Mouse (Mus musculus): Measurements from ENCODE around the gene Daam2.
"Not testable (repeated sequence)": the region's sequence is repeated elsewhere in the genome, so short reads cannot be mapped to it uniquely, and the experiment has no call there.

The Daam2 gene

GRCm38 (mm10) chr17:49475174-49475573, 89.0 kb downstream of the Daam2 start:
- no peak for DNase-seq

DNA sequence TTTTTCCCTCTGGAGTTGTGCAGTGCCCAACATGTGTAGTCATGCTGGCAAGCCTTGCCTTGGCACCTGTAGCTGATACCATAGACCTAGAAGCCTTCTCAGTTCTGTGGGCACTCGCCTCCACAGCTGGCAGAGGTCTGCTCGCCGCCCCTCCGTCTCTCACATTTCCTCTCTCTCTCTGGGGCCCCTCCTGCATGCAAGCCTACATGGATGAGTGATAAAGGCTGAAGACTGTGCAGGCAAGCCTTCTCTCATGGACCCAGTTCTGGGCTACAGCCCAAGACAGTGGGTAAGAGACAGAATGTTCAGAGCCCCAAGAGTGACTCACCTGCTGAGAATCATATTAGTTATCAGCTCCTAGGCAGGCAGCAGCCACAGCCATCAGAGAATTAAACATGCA, 90.1 kb downstream of the Daam2 start:
- DNase-seq: no peak

GRCm38 (mm10) chr17:49472626-49473025, 91.5 kb downstream of the Daam2 start:
- peak; percentile 42 for DNase-seq

DNA sequence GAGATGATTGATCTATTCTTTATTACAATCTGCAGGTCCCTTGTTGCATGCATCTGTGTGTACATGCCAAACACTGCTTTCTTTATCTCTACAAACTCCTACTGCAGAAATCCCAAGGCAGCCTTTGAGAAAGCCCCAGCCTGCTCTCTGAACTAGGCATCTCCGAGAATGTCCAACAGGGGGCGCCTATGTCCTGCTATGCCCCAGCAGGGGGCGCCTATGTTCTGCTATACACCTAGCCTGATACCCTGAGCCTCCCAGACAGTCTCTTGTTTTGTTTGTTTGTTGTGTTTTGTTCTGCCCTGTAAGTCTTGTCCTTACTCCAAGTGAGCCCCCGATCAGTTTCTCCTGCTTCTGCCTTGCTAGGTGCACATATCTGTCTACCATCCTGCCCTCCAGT, 95.9 kb downstream of the Daam2 start:
- peak; percentile 87 for DNase-seq

DNA sequence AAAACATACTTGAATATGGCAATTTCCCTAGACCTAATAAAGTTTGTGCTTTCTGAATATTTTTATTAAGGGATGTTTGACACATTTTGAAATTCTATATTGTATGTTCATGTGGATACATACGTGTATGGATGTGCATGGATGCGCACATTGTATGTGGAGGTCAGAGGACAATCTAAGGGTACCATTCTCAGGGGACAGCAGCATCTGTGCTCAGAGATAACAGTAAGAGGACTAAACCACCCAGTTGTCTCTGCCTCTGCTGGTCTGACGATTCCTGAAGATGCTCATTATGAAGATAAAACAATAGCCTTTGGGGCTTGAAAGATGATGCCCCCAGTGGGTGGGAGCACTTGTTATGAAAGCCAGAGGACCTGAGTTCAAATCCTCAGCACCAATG, 99.3 kb downstream of the Daam2 start:
- DNase-seq: no peak

DNA sequence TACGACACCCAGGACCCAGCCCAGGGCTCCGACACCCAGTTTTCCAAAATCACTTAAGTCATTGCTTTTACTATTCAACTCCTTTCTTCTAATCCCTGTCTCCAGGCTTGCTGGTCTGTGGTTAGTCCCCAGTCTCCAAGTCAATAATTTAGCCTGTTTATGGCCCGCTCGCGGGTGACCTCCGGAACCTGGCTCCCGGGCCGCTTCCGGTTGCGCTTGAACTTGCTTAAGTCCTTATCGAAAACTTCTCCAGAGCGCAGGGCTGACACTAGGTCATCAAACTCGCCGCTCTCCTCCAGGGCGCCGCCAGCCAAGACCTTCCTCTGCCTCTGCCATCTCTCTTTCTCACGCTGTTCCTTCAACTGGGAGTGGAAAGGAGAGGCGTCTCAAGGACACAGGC, 105.8 kb downstream of the Daam2 start:
- DNase-seq: peak; percentile 68

GRCm38 (mm10) chr17:49457833-49458232, 106.3 kb downstream of the Daam2 start:
- no peak for DNase-seq

DNA sequence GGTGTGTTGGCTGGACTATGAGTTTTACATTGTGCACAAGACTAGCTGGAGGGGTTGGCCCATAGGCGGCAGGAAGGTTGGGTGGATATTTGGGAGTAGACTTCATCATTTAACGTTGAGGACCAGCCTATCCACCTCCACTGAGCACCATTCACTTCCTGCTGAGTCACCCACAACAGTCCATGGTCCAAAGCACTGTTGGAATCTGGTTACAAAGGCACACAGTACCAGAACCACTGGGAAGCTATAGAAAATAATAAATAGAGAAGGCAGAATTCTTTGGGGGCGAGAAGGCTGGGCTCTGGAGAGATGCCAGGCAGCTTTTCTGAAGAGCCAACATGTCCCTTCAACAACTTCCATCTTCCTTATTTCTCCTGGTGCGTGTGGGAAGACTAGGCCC, 107.8 kb downstream of the Daam2 start:
- DNase-seq: no peak

DNA sequence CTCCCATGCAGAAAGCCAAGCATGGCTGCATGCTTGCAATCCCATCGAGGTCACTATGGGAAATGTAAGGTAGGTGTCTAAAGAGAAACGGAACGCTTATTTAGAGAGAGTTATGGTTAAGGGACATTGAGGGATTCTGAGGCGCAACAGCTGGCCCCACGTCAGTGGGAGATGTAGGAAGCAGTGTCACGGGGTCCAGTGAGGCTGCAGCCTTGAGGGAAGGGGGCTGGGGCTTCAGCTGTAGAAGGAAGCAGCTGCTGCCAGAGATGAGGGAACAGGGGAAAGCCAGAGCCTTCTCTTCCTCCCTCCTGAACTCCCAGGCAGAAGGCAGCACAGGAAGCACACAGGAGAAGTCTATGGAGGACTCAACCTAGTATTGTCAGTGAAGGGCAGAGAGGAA, 113.2 kb downstream of the Daam2 start:
- peak; percentile 79 for DNase-seq

DNA sequence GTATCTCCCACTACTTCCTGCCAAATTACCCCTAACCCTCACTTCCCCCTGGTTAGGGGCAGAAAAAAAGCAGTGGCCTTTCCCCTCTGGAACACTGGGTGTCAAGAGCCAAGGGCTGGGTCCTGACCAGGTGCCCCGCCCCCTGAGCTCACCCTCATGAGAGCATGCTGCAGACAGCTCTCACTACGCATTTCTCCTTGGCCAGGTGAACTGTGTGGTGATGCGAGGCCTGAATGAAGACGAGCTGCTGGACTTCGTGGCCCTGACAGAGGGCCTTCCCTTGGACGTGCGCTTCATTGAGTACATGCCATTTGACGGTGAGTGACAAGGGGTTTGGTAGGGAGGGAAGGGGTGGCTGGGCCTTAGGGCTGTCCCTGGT, 114.9 kb downstream of the Daam2 start:
- DNase-seq: no peak

- DNase-seq: peak; percentile 46
These were observed 115.4 kb downstream of the Daam2 start for GRCm38 (mm10) chr17:49448570-49449229.

GRCm38 (mm10) chr17:49442841-49443240, 121.3 kb downstream of the Daam2 start:
- not testable (repeated sequence) for DNase-seq

DNA sequence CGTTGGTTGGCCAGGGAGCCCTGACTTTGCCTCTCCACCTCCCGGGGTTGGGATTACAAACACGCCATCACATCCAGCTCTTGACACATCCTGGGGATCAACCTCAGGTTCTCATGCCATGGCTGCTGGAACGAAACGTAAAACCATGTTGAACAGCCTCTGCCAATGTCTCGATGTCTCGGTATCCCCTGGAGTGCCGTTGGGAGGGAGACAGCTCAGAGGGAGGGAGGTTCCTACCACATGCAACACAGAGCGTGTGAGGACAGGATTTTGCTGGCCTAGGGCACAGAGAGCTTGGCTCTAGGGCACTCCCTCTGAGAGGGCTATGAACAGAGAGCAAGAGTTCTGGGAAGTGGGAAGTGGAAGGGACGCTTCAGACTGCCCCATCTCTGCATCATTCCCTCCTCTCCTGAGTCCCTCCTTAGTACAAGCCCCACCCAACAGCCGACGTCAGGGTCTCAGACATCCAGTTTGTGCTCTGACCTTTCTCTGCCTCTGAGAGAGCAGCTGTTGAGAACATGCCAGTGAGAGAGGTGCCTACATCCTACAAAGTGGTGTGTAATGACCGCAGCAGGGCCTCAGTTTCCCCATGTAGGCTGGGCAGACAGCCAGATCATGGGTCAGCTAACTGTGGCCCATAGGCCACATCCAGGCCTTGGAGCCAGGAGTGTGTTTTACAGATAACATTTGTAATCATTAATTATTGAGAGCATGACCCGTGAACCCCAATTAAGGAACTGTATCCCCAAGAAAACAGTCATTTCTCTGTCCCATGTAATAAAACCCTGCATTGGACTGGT, 123.6 kb downstream of the Daam2 start:
- DNase-seq: peak; percentile 13

GRCm38 (mm10) chr17:49439706-49440105, 124.4 kb downstream of the Daam2 start:
- no peak for DNase-seq

DNA sequence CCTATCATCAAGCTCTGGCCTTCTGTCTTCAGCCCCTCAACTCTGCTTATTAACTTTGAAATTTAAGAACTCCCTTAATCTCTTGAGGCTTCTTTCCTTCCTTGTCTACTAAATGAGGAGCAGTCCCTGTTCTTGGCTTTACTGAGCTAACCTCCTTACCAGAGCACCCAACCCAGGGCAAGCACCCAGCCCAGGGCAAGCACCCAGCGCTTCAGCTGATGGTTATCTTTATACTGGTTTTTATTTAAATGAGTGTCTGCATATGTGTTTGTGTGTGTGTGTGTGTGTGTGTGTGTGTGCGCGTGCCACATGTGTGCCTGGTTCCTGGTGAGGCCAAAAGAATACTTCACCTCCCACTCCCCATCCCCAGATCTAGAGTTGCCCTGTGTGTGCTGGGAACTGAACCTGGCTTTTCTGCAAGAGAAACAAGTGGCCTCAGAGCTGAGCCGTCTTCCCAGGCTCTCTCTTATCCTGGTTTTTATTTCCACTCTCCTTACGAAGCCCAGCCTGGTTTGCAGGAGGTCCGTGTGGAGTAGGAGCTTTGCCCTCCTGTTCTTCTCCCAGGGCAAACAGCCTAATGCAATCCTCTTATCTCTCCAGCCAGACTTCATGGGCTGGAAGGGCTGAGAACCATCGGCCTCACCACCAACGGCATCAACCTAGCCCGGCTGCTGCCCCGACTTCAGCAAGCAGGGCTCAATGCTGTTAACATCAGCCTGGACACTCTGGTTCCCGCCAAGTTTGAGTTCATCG, 125.1 kb downstream of the Daam2 start:
- DNase-seq: peak; percentile 2

GRCm38 (mm10) chr17:49437306-49437705, 126.8 kb downstream of the Daam2 start:
- DNase-seq: peak; percentile 4

DNA sequence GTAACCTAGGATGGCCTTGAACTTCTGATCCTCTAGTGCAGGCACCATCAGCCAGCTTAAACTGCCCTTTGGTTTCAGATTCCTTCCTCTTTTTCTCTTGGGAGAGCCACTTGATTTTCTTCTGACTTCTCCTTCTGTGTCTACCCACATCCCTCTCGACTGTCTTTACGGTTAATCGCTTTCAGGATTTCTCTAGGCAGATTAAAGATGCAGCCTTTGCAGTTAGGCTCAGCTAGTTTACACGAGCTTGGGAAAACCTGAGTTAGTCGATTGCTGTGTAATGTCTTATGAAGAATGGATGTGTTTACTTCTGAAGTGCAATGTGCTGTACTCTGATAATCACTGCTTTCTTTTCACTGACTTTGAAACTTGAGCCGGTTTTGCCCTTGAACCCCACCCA, 127.5 kb downstream of the Daam2 start:
- DNase-seq: no peak

DNA sequence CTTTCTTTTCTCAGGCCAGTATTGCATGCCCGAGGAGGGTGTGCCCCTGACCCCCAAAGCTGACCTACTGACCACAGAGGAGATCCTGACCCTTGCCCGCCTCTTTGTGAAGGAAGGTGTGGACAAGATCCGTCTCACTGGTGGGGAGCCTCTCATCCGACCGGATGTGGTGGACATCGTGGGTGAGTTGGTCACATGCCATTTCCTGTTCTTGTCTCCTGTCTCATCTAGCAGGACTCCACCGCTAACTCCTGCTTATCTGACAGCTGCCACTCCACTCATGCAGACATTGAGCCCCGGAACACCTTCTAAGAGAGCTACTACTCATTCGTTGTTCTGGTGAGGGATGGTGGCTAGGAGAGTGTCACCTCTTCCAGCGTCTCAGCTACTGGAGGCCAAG, 129.1 kb downstream of the Daam2 start:
- DNase-seq: peak; percentile 6

GRCm38 (mm10) chr17:49434236-49434635, 129.9 kb downstream of the Daam2 start:
- DNase-seq: peak; percentile 2

- peak; percentile 6 for DNase-seq
These were observed 131.1 kb downstream of the Daam2 start for GRCm38 (mm10) chr17:49433071-49433470.

- DNase-seq: peak; percentile 87
These were observed 132.0 kb downstream of the Daam2 start for GRCm38 (mm10) chr17:49432071-49432711.

DNA sequence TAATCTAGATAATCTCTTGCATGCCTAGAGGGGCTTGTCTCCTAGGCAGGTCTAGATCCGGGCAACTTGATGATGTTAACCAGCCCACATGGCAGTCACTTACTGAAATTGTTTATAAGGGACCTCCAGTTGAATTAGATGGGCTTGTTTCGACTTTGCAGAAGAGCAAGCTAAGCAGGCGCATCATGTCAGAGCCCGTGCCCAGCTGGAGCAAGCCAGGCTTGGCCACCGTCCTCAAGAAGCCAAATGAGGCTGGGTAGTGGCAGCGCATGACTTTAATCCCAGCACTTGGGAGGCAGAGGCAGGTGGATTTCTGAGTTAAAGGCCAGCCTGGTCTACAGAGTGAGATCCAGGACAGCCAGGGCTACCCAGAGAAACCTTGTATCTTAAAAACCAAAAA, 133.0 kb downstream of the Daam2 start:
- peak; percentile 5 for DNase-seq

- peak; percentile 26 for DNase-seq
These were observed 134.0 kb downstream of the Daam2 start for GRCm38 (mm10) chr17:49430136-49430535.

All from kidney, postnatal 10 days (tissue).